Mouse (Mus musculus): ENCODE data around the gene Bcl3.

DNA sequence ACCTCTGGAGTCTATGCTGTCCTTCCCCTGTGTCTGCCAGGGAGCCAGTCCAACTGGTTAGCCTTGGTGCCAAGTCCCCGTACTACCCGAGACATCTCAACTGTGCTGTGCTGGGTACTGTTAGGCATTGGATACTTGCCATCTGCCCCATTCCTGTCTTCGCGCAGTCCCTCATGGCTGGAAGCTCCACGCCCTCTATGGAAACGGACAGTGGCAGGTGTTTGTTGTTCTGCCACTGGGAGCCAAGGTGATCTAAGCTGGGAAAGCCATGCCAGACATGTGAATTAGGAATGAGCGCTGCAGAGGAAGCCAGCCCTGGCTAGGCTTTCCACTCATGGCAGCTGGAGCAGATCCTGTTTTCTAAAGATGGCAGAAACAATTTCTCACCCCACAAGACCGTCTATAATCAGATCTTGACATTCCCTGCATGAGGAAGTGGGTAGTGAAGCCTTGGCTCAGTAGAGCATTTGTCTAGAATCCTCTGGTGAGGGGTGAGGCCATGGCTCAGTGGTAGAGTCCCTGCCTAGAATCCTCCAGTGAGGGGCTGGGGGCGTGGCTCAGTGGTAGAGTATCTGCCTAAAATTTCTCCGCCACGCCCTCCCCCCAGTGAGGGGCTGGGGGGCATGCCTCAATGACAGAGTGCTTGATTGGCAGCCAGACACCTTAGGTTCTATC, 45.4 kb downstream of the Bcl3 start:
- TF ChIP-seq POLR2A (IDR thresholded peaks at IDR 0.05; ENCODE audit: borderline replicate concordance, insufficient read depth, low read length) (no peak), CTCF (IDR thresholded peaks at IDR 0.05; ENCODE audit: borderline replicate concordance, insufficient read depth, low read depth, low read length) (no peak)

All from cerebellum, adult 2 months (tissue).